Mouse (Mus musculus): ENCODE data around the gene Sgsm1.
"Not testable (repeated sequence)": the region's sequence is repeated elsewhere in the genome, so short reads cannot be mapped to it uniquely, and the experiment has no call there.

The Sgsm1 gene

DNA sequence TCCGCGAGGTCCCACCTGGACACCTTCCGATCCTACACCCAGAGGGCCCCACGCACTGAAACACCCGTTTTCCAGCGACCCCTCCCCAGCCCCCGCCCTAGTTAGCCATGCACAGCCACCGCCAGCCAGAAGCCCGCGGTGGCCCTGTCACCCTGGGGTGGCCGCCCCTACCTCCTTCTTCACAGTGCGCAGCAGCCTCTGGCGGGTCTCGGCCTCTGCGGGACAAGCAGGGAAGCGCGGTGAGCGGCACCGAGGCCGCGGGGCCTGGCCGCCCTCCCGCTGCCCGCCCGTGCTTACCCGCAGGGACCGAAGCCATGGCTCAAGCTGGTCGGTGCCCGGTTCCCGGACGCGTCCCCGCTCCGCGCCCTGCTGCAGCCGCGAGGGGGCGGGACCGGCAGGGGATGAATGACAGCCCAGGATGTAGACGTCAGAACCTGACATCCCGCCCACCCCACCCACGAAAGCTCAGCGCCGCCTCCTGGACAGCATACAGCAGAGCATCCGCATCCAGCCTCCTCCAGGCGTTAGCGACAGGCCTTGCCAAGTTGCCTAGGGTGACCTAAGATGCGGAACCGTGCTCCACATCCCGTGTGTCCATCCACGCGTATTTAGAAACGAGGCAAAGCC is at the start of gene Sgsm1:
TSS of gene Sgsm1 (minus strand) at position 410 of the 627 bp plus-strand sequence.
- DNase-seq = peak in 1 of 2 experiments; percentile 11

- no peak for DNase-seq
These were observed 48.2 kb upstream of the Sgsm1 start for GRCm38 (mm10) chr5:113358833-113359232.

GRCm38 (mm10) chr5:113357656-113358055 is 47.1 kb upstream of the Sgsm1 start:
- DNase-seq = no peak

GRCm38 (mm10) chr5:113357186-113357585 is 46.6 kb upstream of the Sgsm1 start, which contains the start of gene Aym1:
Aym1 (plus strand) TSS chr5:113357294.
- DNase-seq = no peak

DNA sequence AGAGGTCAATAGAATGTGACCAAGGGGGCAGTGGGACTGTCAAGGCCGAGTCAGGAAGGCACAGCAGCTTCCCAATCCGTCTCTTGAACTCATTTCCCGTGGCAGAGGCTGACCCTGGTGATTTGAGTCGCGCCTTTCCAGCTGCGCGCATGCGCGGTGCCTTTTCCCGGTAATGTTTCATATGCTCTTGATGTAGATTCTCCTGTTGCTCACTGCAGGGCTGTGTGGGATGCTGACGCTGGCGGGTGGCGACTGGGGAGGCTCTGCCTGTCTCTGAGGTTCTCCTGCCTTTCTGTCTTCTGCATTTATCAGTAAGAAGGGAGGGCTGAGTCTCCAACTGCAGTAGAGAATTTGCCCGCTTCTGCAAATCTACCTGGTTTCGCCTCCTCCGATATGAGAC is 43.7 kb upstream of the Sgsm1 start:
- no peak for DNase-seq

DNA sequence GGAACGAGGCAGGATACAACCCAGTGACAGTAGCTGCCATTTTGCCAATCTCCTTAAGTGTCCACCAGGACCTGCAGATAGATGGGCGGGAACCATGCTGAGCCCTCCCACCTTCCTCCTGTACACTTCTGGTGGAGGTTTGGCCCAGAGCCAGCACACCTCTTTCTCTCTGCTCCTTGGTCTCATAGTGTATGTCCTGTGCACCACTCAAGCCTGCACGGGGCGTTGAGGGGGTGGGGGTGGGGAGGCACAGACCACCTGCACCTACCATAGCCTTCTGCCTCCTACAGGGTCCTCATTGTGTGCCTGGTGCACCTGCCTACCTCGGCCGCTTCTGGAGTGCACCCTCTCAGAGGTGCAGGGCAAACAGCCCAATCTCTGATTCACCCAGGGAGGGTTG is 42.0 kb upstream of the Sgsm1 start:
- DNase-seq = no peak

- no peak for DNase-seq
These were observed 41.2 kb upstream of the Sgsm1 start for GRCm38 (mm10) chr5:113351768-113352167.

DNA sequence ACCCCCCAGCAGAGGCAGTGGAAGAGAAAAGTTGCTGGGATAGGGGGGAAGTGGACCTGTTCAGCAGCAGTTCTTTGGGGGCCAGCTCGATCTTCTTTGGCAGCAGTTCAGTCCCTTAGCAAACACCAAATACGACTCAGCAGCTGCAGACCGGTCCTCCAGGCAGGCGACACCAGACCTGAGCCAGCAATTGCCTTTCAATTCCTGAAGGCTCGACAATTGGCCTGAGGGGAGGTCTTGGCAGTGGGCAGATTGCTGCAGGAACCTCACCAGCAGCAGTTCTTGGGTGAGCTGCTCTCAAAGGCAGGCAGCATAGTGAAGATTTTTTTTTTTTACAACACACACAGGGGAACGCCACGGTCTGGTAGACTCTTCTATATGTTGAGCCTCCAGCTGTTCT is 39.2 kb upstream of the Sgsm1 start:
- DNase-seq = no peak

DNA sequence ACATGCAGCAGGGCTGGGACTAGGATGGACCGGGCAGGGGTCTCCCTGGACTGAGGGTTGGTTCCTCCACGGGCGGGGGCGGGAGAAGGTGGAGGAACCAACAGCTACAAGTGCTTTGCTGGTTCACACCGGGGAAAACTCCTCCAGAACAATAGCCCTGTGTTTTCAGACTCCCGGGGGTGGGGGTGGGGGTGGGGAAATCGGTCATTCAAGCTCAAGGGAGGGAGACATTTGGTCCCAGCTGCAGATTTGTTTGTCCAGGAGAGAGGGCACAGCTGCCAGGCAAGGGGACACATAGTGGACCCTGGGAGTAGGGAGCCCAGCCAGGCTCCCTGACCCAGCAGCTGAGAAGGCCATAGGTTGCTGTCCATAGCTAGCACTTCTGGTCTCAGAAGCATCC is 38.6 kb upstream of the Sgsm1 start:
- no peak for DNase-seq

DNA sequence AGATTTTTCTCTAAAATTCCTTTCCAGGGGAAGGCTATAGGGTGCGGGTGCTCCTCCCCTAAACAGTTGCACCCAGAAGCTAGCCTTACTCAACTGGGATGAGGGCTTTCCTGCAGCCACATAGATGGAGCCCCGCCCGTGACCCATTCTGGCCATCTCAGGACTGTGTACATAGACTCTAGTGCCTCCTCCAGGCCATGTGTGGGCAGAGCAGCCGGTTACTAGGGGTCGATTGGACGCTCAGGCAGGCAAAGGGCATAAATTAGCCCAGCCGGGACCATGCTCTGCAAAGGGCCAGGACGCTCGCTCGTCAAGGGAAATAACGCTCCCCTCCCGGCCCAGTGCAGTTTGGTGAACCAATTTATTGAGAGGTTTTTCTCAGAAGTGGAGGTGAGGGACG is 38.0 kb upstream of the Sgsm1 start:
- DNase-seq = no peak

GRCm38 (mm10) chr5:113347593-113347992 is 37.0 kb upstream of the Sgsm1 start:
- DNase-seq = no peak

DNA sequence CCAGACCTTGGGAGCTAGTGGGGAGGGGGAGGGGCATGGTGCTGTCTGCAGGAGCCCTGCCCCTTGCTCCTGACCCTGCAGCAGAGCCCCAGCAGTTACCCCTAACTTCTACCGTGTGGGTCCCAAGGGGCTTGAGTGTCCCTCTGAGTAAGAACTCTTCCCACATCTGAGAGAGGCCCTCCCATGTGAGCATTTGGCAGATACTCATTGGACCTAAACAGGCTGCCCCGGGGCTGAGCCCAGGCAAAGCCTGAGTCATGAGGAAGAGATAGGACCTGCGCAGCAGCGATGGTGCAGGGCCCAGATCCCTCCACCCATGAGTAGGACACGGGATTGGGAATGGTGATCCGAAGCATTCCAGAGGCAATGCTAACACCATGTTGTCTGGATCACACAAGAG is 36.1 kb upstream of the Sgsm1 start:
- not testable (repeated sequence) for DNase-seq

GRCm38 (mm10) chr5:113345781-113346180 is 35.2 kb upstream of the Sgsm1 start:
- no peak for DNase-seq

- no peak for DNase-seq
These were observed 34.2 kb upstream of the Sgsm1 start for GRCm38 (mm10) chr5:113344635-113345386.

GRCm38 (mm10) chr5:113336281-113336680 is 25.7 kb upstream of the Sgsm1 start:
- no peak for DNase-seq

- DNase-seq = no peak
These were observed 25.1 kb upstream of the Sgsm1 start for GRCm38 (mm10) chr5:113335732-113336131.

- no peak for DNase-seq
These were observed 24.3 kb upstream of the Sgsm1 start for GRCm38 (mm10) chr5:113334621-113335530.

GRCm38 (mm10) chr5:113332899-113333298 is 22.3 kb upstream of the Sgsm1 start:
- no peak for DNase-seq

DNA sequence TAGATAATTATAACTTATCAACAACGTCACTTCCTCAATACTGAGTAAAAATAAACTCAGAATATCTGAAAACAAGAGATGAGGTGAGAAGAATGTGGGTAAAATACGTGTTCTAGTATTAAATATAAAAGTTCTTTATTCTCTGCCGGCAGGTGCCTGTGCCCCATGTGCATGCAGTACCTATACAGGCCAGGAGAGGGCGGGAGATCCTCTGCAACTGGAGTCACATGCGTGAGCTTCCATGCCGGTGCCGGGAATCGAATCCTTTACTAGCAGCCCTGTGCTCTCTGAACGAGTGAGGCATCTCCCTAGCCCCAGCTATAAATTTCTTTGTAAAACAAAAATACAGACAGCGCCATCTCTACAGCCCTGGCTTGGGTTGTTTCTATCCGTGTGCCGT is 21.7 kb upstream of the Sgsm1 start:
- no peak for DNase-seq

- DNase-seq = no peak
These were observed 19.6 kb upstream of the Sgsm1 start for GRCm38 (mm10) chr5:113330202-113330601.

- no peak for DNase-seq
These were observed 18.9 kb upstream of the Sgsm1 start for GRCm38 (mm10) chr5:113329463-113329862.

DNA sequence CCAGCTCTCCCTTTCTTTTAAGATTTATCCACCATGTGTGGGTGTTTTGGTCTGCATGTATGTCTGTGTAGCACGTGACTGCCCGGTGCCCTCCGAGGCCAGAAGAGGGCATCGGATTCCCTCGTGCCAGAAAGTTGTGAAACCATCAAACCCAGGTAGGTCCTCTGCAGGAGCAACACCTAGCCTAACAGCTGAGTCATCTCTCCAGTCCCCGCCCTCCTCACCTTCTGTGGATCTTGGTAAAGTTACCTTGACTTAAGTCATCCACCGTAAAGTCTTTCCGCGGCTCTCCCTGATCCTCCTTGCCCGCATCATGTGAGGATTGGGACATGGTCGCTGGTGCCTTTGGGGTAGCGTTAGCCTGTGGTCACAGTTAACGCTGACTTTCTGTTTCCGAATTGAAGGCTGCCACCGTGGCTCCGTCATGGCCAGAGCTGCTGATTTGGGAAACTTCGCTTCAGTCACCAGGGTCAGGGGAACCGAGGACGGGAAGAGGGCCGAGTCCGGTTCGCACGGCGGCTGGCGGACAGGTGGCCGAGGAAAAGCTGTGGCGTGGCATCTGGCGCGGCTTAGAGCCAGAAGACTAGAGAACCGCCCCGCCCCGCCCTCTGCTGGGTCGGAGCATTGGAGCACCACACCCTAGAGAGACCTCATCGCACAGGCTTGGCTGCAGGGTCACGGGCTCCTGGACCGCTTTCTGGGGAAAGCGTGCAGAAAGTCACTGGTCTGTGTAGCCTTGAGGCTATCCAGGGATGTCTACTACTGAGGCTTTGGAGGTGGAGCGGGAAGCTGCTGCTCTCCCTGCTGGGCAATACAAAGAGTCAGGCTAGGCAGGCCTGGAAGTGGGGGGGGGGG is 13.4 kb upstream of the Sgsm1 start:
- DNase-seq = no peak
